Mouse (Mus musculus): ENCODE data around the gene Tcp11l2.
A peak's percentile ranks its signal among the peaks of the same experiment; 100 is the strongest.

The Tcp11l2 gene

GRCm38 (mm10) chr10:84658088-84658848 is 81.8 kb downstream of the Tcp11l2 start:
- peak in 1 of 2 experiments; percentile 7 for DNase-seq

GRCm38 (mm10) chr10:84659281-84659680 is 82.9 kb downstream of the Tcp11l2 start:
- DNase-seq = no peak

- no peak for DNase-seq
These were observed 85.7 kb downstream of the Tcp11l2 start for GRCm38 (mm10) chr10:84662138-84662537.

Data from thymus, adult 18-20 months (tissue).